Mouse (Mus musculus) heart, postnatal 0 days (tissue): ENCODE data around the gene Rfx4. TPM values are rescaled to one million over a fixed set of nuclear protein-coding genes. Genes with fewer than 3 reads are reported as not detected.
A peak's percentile ranks its signal among the peaks of the same experiment; 100 is the strongest.

Experiments used
- ATAC-seq: fragments of 200-750 bp; cut with Nextera tagmentation; 2 replicates; pipeline ENCODE4 v1.8.0; 2017; ENCODE audit warnings: low read depth, moderate number of reproducible peaks, moderate library complexity; ENCODE audit not compliant: insufficient read depth
- DNase-seq: peaks from one replicate; pipeline ENCODE4 v3.0.0-alpha.2; 2016; ENCODE audit warnings: low spot score
- H3K27ac ChIP-seq: fragments of 300-500 bp; sonication (generic); 2 replicates; pipeline ENCODE4 v1.5.1; 2014; ENCODE audit warnings: low read depth, mild to moderate bottlenecking
- H3K27me3 ChIP-seq: fragments of 300-500 bp; sonication (generic); 2 replicates; pipeline ENCODE4 v1.6.1; 2014; ENCODE audit warnings: low read length, mixed read lengths; ENCODE audit not compliant: control insufficient read depth, insufficient read depth
- H3K36me3 ChIP-seq: fragments of 300-500 bp; sonication (generic); replicated peaks from 2 replicates; pipeline ENCODE4 v1.6.1; 2014; ENCODE audit warnings: low read length, mixed read lengths; ENCODE audit not compliant: control insufficient read depth, insufficient read depth
- H3K4me1 ChIP-seq: fragments of 300-500 bp; sonication (generic); 2 replicates; pipeline ENCODE4 v1.6.1; 2014; ENCODE audit warnings: antibody characterized with exemption; ENCODE audit not compliant: control insufficient read depth, insufficient read depth
- H3K4me2 ChIP-seq: fragments of 300-500 bp; sonication (generic); 2 replicates; pipeline ENCODE4 v1.6.1; 2014; ENCODE audit warnings: low read depth, mild to moderate bottlenecking, low read length, moderate library complexity
- H3K4me3 ChIP-seq: fragments of 300-500 bp; sonication (generic); 2 replicates; pipeline ENCODE4 v1.5.1; 2014; ENCODE audit warnings: low read depth, low read length
- H3K9ac ChIP-seq: fragments of 300-500 bp; sonication (generic); replicated peaks from 2 replicates; pipeline ENCODE4 v1.6.1; 2014; ENCODE audit warnings: low read depth, low read length, mixed read lengths
- H3K9me3 ChIP-seq: fragments of 300-500 bp; sonication (generic); replicated peaks from 2 replicates; pipeline ENCODE4 v1.6.1; 2016; ENCODE audit warnings: low read length; ENCODE audit not compliant: control insufficient read depth
- CTCF ChIP-seq: IDR thresholded peaks from 2 replicates; pipeline ENCODE4 v1.5.1; 2016; ENCODE audit warnings: antibody characterized with exemption, control low read depth, low read depth
- EP300 ChIP-seq: IDR thresholded peaks from 2 replicates; pipeline ENCODE4 v1.6.1; 2016; ENCODE audit warnings: antibody characterized with exemption, low read depth
- WGBS: fragments of 180-500 bp; shearing (Covaris S2); extraction: QIAGEN DNeasy Blood & Tissue Kit; methylation state at CpG from one replicate; pipeline ENCODE4 v1.1.7; 2014; 5-methylcytosine and 5-hydroxymethylcytosine counted together
- polyA plus RNA-seq: library from polyadenylated mRNA; unstranded; fragments of >200 nt; fragmentation: Nextera tagmentation; extraction: Ambion mirVana; gene quantifications from 2 replicates; pipeline ENCODE4 v1.2.1, GENCODE M21; 2015
- total RNA-seq: library from RNA; depleted of rRNA; stranded (reverse); fragments of >200 nt; gene quantifications from 2 replicates; pipeline ENCODE4 v1.2.3, GENCODE M21; 2014; ENCODE audit warnings: low replicate concordance

Gene Rfx4
- total and polyA plus RNA-seq, 2 experiments from 2014 or later = not detected

DNA sequence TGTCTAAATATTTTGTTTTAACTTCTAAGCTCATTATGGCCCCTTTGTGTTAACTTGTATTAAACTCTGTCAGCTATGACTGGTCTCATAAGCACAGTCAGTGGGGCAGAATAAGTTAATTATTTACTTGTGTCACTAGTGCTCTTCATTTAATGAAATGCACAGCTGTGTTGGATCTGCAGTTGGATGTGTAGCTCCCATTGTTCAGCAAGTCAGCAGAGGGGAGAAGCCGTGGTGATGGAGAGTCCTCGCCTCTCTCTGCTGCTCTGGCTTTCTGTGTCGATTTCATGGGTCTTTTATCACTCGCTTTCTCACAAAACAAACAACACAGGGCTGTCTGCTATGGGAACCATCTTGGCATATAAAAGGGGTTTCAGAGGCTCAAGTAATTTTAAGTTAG lies 45.0 kb upstream of the Rfx4 start:
- DNase-seq (no peak), ATAC-seq (no peak)
- H3K4me1 ChIP-seq = 0 out of 2 replicates have a peak, but pooled peaks cover 8% of the 10 kb centered on the region
- no peaks in the 10 kb centered on the region for H3K9me3 ChIP-seq
- peaks cover 21% of the 10 kb centered on the region; the same call in 1 of the 2 replicates for H3K36me3 ChIP-seq
- TF ChIP-seq CTCF (no peak), EP300 (no peak)
- no peak overlapping the region for H3K9ac ChIP-seq
- WGBS = 71% methylated on average over 4 of the region's 4 CpGs
- H3K4me3 ChIP-seq = no peak overlapping the region
- H3K4me2 ChIP-seq = no peak overlapping the region
- no peak overlapping the region for H3K27ac ChIP-seq
- H3K27me3 ChIP-seq = no peaks in the 10 kb centered on the region

GRCm38 (mm10) chr10:84711479-84711878 lies 44.4 kb upstream of the Rfx4 start:
- no peak for TF ChIP-seq EP300
- no peak for TF ChIP-seq CTCF
- no peaks in the 10 kb centered on the region for H3K27me3 ChIP-seq
- no peak for ATAC-seq
- H3K4me1 ChIP-seq = 0 out of 2 replicates have a peak, but pooled peaks cover 8% of the 10 kb centered on the region
- H3K9me3 ChIP-seq = no peaks in the 10 kb centered on the region
- no peak overlapping the region for H3K4me3 ChIP-seq
- H3K4me2 ChIP-seq = no peak overlapping the region
- no peak overlapping the region for H3K9ac ChIP-seq
- 82% methylated on average over 8 of the region's 8 CpGs for WGBS
- H3K36me3 ChIP-seq = peaks cover 25% of the 10 kb centered on the region; the same call in 1 of the 2 replicates
- H3K27ac ChIP-seq = no peak overlapping the region
- DNase-seq = no peak

GRCm38 (mm10) chr10:84711940-84712339 lies 43.9 kb upstream of the Rfx4 start:
- H3K27me3 ChIP-seq = no peaks in the 10 kb centered on the region
- peaks cover 25% of the 10 kb centered on the region; the same call in 1 of the 2 replicates for H3K36me3 ChIP-seq
- H3K27ac ChIP-seq = no peak overlapping the region
- H3K4me2 ChIP-seq = no peak overlapping the region
- WGBS = 53% methylated on average over 5 of the region's 5 CpGs
- ATAC-seq (no peak), DNase-seq (no peak)
- H3K4me1 ChIP-seq = 0 out of 2 replicates have a peak, but pooled peaks cover 8% of the 10 kb centered on the region
- H3K9ac ChIP-seq = no peak overlapping the region
- 0 out of 2 replicates have a peak, but pooled peaks have one; percentile 27 for TF ChIP-seq CTCF
- no peak for TF ChIP-seq EP300
- H3K4me3 ChIP-seq = no peak overlapping the region
- no peaks in the 10 kb centered on the region for H3K9me3 ChIP-seq

GRCm38 (mm10) chr10:84712532-84712931 lies 43.3 kb upstream of the Rfx4 start:
- H3K9ac ChIP-seq = no peak overlapping the region
- H3K4me2 ChIP-seq = no peak overlapping the region
- peak overlapping the region; percentile 17; the same call in 1 of the 2 replicates for H3K27ac ChIP-seq
- peaks cover 25% of the 10 kb centered on the region; the same call in 1 of the 2 replicates for H3K36me3 ChIP-seq
- H3K4me3 ChIP-seq = no peak overlapping the region
- DNase-seq = peak; percentile 20
- H3K4me1 ChIP-seq = 0 out of 2 replicates have a peak, but pooled peaks cover 8% of the 10 kb centered on the region
- WGBS = 44% methylated on average over 6 of the region's 6 CpGs
- peak; percentile 65; the same call in 1 of the 2 replicates for ATAC-seq
- no peaks in the 10 kb centered on the region for H3K9me3 ChIP-seq
- TF ChIP-seq EP300 (no peak), CTCF (no peak)
- no peaks in the 10 kb centered on the region for H3K27me3 ChIP-seq

DNA sequence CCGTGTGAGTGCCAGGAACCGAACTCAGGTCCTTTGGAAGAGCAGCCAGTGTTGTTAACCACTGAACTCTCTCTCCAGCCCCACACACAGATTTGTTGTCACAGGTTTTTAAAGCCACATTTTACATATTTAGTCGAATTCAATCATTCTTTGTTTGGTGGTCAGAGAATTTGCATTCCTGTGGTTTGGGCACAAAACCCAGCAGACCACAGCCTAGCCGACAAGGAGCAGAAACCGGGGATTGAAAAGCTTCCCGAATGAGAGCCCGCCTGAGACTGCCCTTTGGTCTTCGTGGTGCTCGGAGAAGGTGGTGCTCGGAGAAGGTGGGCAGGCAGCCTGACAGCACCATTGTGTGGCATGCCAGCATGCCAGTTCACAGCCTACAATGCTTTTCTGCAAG lies 42.8 kb upstream of the Rfx4 start:
- no peaks in the 10 kb centered on the region for H3K27me3 ChIP-seq
- no peak for TF ChIP-seq EP300
- TF ChIP-seq CTCF = no peak
- no peak overlapping the region for H3K27ac ChIP-seq
- DNase-seq (no peak), ATAC-seq (no peak)
- 83% methylated on average over 10 of the region's 10 CpGs for WGBS
- 0 out of 2 replicates have a peak, but pooled peaks cover 8% of the 10 kb centered on the region for H3K4me1 ChIP-seq
- H3K9me3 ChIP-seq = no peaks in the 10 kb centered on the region
- H3K36me3 ChIP-seq = peaks cover 30% of the 10 kb centered on the region
- H3K4me3 ChIP-seq = no peak overlapping the region
- no peak overlapping the region for H3K4me2 ChIP-seq
- H3K9ac ChIP-seq = no peak overlapping the region

GRCm38 (mm10) chr10:84715639-84716038 lies 40.2 kb upstream of the Rfx4 start:
- H3K4me3 ChIP-seq = no peak overlapping the region
- DNase-seq (no peak), ATAC-seq (no peak)
- TF ChIP-seq EP300 (no peak), CTCF (no peak)
- 0 out of 2 replicates have a peak, but pooled peaks cover 8% of the 10 kb centered on the region for H3K4me1 ChIP-seq
- no peak overlapping the region for H3K4me2 ChIP-seq
- H3K9ac ChIP-seq = no peak overlapping the region
- H3K36me3 ChIP-seq = peaks cover 38% of the 10 kb centered on the region
- no peaks in the 10 kb centered on the region for H3K9me3 ChIP-seq
- H3K27me3 ChIP-seq = no peaks in the 10 kb centered on the region
- H3K27ac ChIP-seq = no peak overlapping the region
- 86% methylated on average over 7 of the region's 7 CpGs for WGBS
